In genomic region chr2:102598911-102599721, GRCm38 (mm10) we compare ENCODE assay signal across 10 mouse cellular contexts. TPM values are rescaled to one million over a fixed set of nuclear protein-coding genes. Genes with fewer than 3 reads are reported as not detected.
A peak's percentile ranks its signal among the peaks of the same experiment; 100 is the strongest.
DNase-seq lines count a peak whose midpoint lies in the region; ATAC-seq and TF ChIP-seq lines count a peak whose summit lies in the region.
"Had no signal": no experiment of that assay in that cellular context is flagged by ENCODE, and none has a peak within 500 bp of the region (broad histone marks: within the 10 kb centered on the region; RNA-seq: fewer than 3 reads in every experiment).

No protein-coding gene starts in this region.

- no peak overlapping the region; the same call in 1 of the 2 replicates for H3K4me2 ChIP-seq in hindbrain, embryonic 16.5 days (ENCODE audit: low read length)
- no peak overlapping the region for H3K4me2 ChIP-seq in midbrain, embryonic 12.5 days (replicated peaks)
- H3K4me2 ChIP-seq: liver, embryonic 15.5 days had no signal

- 0 out of 2 replicates have a peak overlapping the region, but pooled peaks have one; percentile 1 for H3K9ac ChIP-seq in hindbrain, embryonic 16.5 days (ENCODE audit: low read depth, low read length)
- no peak overlapping the region for H3K9ac ChIP-seq in midbrain, embryonic 12.5 days (replicated peaks)
- H3K9ac ChIP-seq: liver, embryonic 15.5 days had no signal

- 37% methylated on average over 2 of the region's 2 CpGs for WGBS in hindbrain, embryonic 16.5 days
- 36% methylated on average over 2 of the region's 2 CpGs for WGBS in midbrain, embryonic 12.5 days

- no peak overlapping the region for H3K4me3 ChIP-seq in hindbrain, embryonic 16.5 days (ENCODE audit: low read length)
- H3K4me3 ChIP-seq in midbrain, embryonic 12.5 days = no peak overlapping the region
- H3K4me3 ChIP-seq: liver, embryonic 15.5 days had no signal

- no peaks in the 10 kb centered on the region for H3K9me3 ChIP-seq in hindbrain, embryonic 16.5 days (ENCODE audit: control insufficient read depth, low read length)
- H3K9me3 ChIP-seq in midbrain, embryonic 12.5 days = no peaks in the 10 kb centered on the region
- H3K9me3 ChIP-seq: liver, embryonic 15.5 days had no signal

- H3K4me1 ChIP-seq in hindbrain, embryonic 16.5 days (ENCODE audit: control insufficient read depth, insufficient read depth, low read depth, low read length) = peaks cover 6% of the 10 kb centered on the region
- H3K4me1 ChIP-seq in midbrain, embryonic 12.5 days = peaks cover 12% of the 10 kb centered on the region
- H3K4me1 ChIP-seq: liver, embryonic 15.5 days had no signal

- H3K36me3 ChIP-seq in hindbrain, embryonic 16.5 days (ENCODE audit: control insufficient read depth, insufficient read depth, low read length) = no peaks in the 10 kb centered on the region
- no peaks in the 10 kb centered on the region for H3K36me3 ChIP-seq in midbrain, embryonic 12.5 days
- H3K36me3 ChIP-seq: liver, embryonic 15.5 days had no signal

- H3K27me3 ChIP-seq in hindbrain, embryonic 16.5 days (replicated peaks; ENCODE audit: control insufficient read depth, insufficient read depth, low read length) = no peaks in the 10 kb centered on the region
- H3K27me3 ChIP-seq in midbrain, embryonic 12.5 days = no peaks in the 10 kb centered on the region
- H3K27me3 ChIP-seq: liver, embryonic 15.5 days had no signal

- TF ChIP-seq POLR2A in brain, embryonic 14.5 days (IDR thresholded peaks at IDR 0.05; ENCODE audit: borderline replicate concordance, extremely low read depth, insufficient read depth, insufficient read length, poor library complexity, severe bottlenecking) = no peak

- TF ChIP-seq CTCF in brain, embryonic 14.5 days (IDR thresholded peaks at IDR 0.05; ENCODE audit: borderline replicate concordance, extremely low read depth, insufficient read depth, insufficient read length) = no peak

- peak overlapping the region; percentile 31 for H3K27ac ChIP-seq in hindbrain, embryonic 16.5 days (ENCODE audit: low read depth, low read length)
- H3K27ac ChIP-seq in midbrain, embryonic 12.5 days (replicated peaks) = no peak overlapping the region
- H3K27ac ChIP-seq: liver, embryonic 15.5 days had no signal

- peak; percentile 79 for DNase-seq in brain, embryonic 14.5 days (ENCODE audit: low read depth)
- DNase-seq in cerebellum, postnatal 25 days = peak; percentile 19 to 45
- DNase-seq in kidney, postnatal 36 days = no peak
- DNase-seq in thymus, postnatal 14 days = no peak
- no peak for DNase-seq in lung, postnatal 25 days (ENCODE audit: low spot score)
- DNase-seq in kidney, postnatal 4 days = no peak
- DNase-seq: heart, postnatal 14 days had no signal

- peak; percentile 97 for ATAC-seq in hindbrain, embryonic 16.5 days
- ATAC-seq in midbrain, embryonic 12.5 days (ENCODE audit: low FRiP score, low read depth) = peak; percentile 34; the same call in 1 of the 2 replicates

RNA-seq across cellular contexts. Expression of gene Pamr1, which starts 49.3 kb away (rescaled TPM):
- 4.8 and 6.2 TPM in 2 replicates for polyA plus RNA-seq in brain, embryonic 14.5 days (2012; rRNA removed)
- 12.4 and 13.1 TPM in 2 replicates for polyA plus RNA-seq in hindbrain, embryonic 16.5 days (2015; fragmentation: Nextera tagmentation; extraction: Ambion mirVana)
- polyA plus RNA-seq in midbrain, embryonic 12.5 days (2016; fragmentation: Nextera tagmentation; extraction: Ambion mirVana) = 1.7 and 2.7 TPM in 2 replicates

RNA-seq across cellular contexts. Expression of gene Slc1a2, which starts 59.3 kb away (rescaled TPM):
- polyA plus RNA-seq in brain, embryonic 14.5 days (2012; rRNA removed) = 27.1 and 46.2 TPM in 2 replicates
- polyA plus RNA-seq in hindbrain, embryonic 16.5 days (2015; fragmentation: Nextera tagmentation; extraction: Ambion mirVana) = 16.2 and 18.3 TPM in 2 replicates
- polyA plus RNA-seq in midbrain, embryonic 12.5 days (2016; fragmentation: Nextera tagmentation; extraction: Ambion mirVana) = 20.6 and 25.7 TPM in 2 replicates

Comparison
In these comparisons a context has a peak if more than half of its experiments do, and no peak if none do; other contexts are left out.
1. DNase-seq: peak in brain, embryonic 14.5 days (single experiment) and cerebellum, postnatal 25 days (2 of 2); none in kidney, postnatal 36 days (0 of 2), thymus, postnatal 14 days (single experiment), lung, postnatal 25 days (single experiment) and kidney, postnatal 4 days (0 of 2).